Mouse (Mus musculus): ENCODE measurements around the gene Clta.

GRCm38 (mm10) chr4:44069411-44069810, 65.2 kb downstream of the Clta start:
- TF ChIP-seq POLR2A (IDR thresholded peaks at IDR 0.05; ENCODE audit: borderline replicate concordance, control insufficient read depth, low read depth, low read length) (no peak), CTCF (IDR thresholded peaks at IDR 0.05; ENCODE audit: control insufficient read depth, insufficient read depth, low read length) (no peak)
